20 mouse cellular contexts compared by ENCODE assay signal in genomic region chr2:154190546-154191258, GRCm38 (mm10). TPM values are rescaled to one million over a fixed set of nuclear protein-coding genes. Genes with fewer than 3 reads are reported as not detected.
DNase-seq lines count a peak whose midpoint lies in the region; ATAC-seq and TF ChIP-seq lines count a peak whose summit lies in the region.
"Had no signal": no experiment of that assay in that cellular context is flagged by ENCODE, and none has a peak within 500 bp of the region (broad histone marks: within the 10 kb centered on the region; RNA-seq: fewer than 3 reads in every experiment).

TSS of gene Bpifb1 (plus strand) at chr2:154190818.

- H3K4me2 ChIP-seq in kidney, embryonic 14.5 days (replicated peaks; ENCODE audit: low read depth, low read length) = no peak within 1 kb of the TSS
- no peak within 1 kb of the TSS for H3K4me2 ChIP-seq in lung, embryonic 14.5 days
- 0 out of 2 replicates have a peak within 1 kb of the TSS, but pooled peaks have one; percentile 11 for H3K4me2 ChIP-seq in stomach, embryonic 15.5 days
- H3K4me2 ChIP-seq: embryonic facial prominence, embryonic 15.5 days; forebrain, embryonic 12.5 days; hindbrain, embryonic 13.5 days; limb, embryonic 15.5 days; midbrain, embryonic 11.5 days; neural tube, embryonic 15.5 days had no signal

- ATAC-seq in kidney, embryonic 14.5 days (ENCODE audit: low FRiP score, low TSS enrichment) = 0 out of 2 replicates have a peak, but pooled peaks have one; percentile 12
- ATAC-seq in lung, embryonic 14.5 days (ENCODE audit: insufficient read depth) = no peak
- ATAC-seq in stomach, embryonic 15.5 days (ENCODE audit: insufficient read depth, low FRiP score, low read depth) = peak; percentile 70

- DNase-seq in gastrocnemius, adult 2 months = no peak
- DNase-seq in gastrocnemius, postnatal 4 days (ENCODE audit: low spot score in 2 of 2) = no peak
- no peak for DNase-seq in kidney, adult 8-10 months
- DNase-seq in lung, embryonic 14.5 days = no peak
- DNase-seq in lung, postnatal 4 days = no peak
- no peak for DNase-seq in gastrocnemius, postnatal 25 days
- DNase-seq: cerebellum, adult 18-20 months; kidney, adult 2 months; lung, postnatal 10 days had no signal

- H3K9ac ChIP-seq in kidney, embryonic 14.5 days (ENCODE audit: low read depth, low read length) = no peak within 1 kb of the TSS
- H3K9ac ChIP-seq in lung, embryonic 14.5 days = no peak within 1 kb of the TSS
- H3K9ac ChIP-seq in stomach, embryonic 15.5 days = no peak within 1 kb of the TSS
- H3K9ac ChIP-seq: embryonic facial prominence, embryonic 15.5 days; forebrain, embryonic 12.5 days; hindbrain, embryonic 13.5 days; limb, embryonic 15.5 days; neural tube, embryonic 15.5 days had no signal

- intact Hi-C loops in gastrocnemius, adult 2 months (cut with DNase I) = no loop called here

- no peaks in the 10 kb centered on the region for H3K9me3 ChIP-seq in kidney, embryonic 14.5 days (ENCODE audit: control insufficient read depth, low read length)
- H3K9me3 ChIP-seq in lung, embryonic 14.5 days (ENCODE audit: low read depth, low read length) = no peaks in the 10 kb centered on the region
- H3K9me3 ChIP-seq in stomach, embryonic 15.5 days = no peaks in the 10 kb centered on the region
- H3K9me3 ChIP-seq: embryonic facial prominence, embryonic 15.5 days; forebrain, embryonic 12.5 days; hindbrain, embryonic 13.5 days; limb, embryonic 15.5 days; neural tube, embryonic 15.5 days had no signal

- H3K36me3 ChIP-seq in kidney, embryonic 14.5 days (ENCODE audit: control insufficient read depth, insufficient read depth, low read length) = no peaks in the 10 kb centered on the region
- H3K36me3 ChIP-seq in lung, embryonic 14.5 days (ENCODE audit: insufficient read depth) = no peaks in the 10 kb centered on the region
- no peaks in the 10 kb centered on the region for H3K36me3 ChIP-seq in stomach, embryonic 15.5 days
- H3K36me3 ChIP-seq: embryonic facial prominence, embryonic 15.5 days; forebrain, embryonic 12.5 days; hindbrain, embryonic 13.5 days; limb, embryonic 15.5 days; neural tube, embryonic 15.5 days had no signal

- no peak within 1 kb of the TSS for H3K27ac ChIP-seq in gastrocnemius, adult 2 months
- H3K27ac ChIP-seq in kidney, embryonic 14.5 days (ENCODE audit: low read depth, low read length) = no peak within 1 kb of the TSS
- no peak within 1 kb of the TSS for H3K27ac ChIP-seq in lung, embryonic 14.5 days (ENCODE audit: low read depth)
- H3K27ac ChIP-seq in stomach, embryonic 15.5 days = peak within 1 kb of the TSS; percentile 71
- H3K27ac ChIP-seq: embryonic facial prominence, embryonic 15.5 days; forebrain, embryonic 12.5 days; hindbrain, embryonic 13.5 days; limb, embryonic 15.5 days; neural tube, embryonic 15.5 days had no signal

- 83% methylated on average over 11 of the region's 11 CpGs for WGBS in kidney, embryonic 14.5 days
- WGBS in lung, embryonic 14.5 days = 74% methylated on average over 11 of the region's 11 CpGs
- 66% methylated on average over 11 of the region's 11 CpGs for WGBS in stomach, embryonic 15.5 days

- no peaks in the 10 kb centered on the region for H3K27me3 ChIP-seq in kidney, embryonic 14.5 days (ENCODE audit: control insufficient read depth, insufficient read depth, low read length)
- no peaks in the 10 kb centered on the region for H3K27me3 ChIP-seq in lung, embryonic 14.5 days (ENCODE audit: insufficient read depth, low read length)
- no peaks in the 10 kb centered on the region for H3K27me3 ChIP-seq in stomach, embryonic 15.5 days (replicated peaks)
- H3K27me3 ChIP-seq: embryonic facial prominence, embryonic 15.5 days; forebrain, embryonic 12.5 days; hindbrain, embryonic 13.5 days; limb, embryonic 15.5 days; neural tube, embryonic 15.5 days had no signal

- H3K4me3 ChIP-seq in gastrocnemius, adult 2 months = no peak within 1 kb of the TSS
- no peak within 1 kb of the TSS for H3K4me3 ChIP-seq in kidney, embryonic 14.5 days (ENCODE audit: low read length)
- H3K4me3 ChIP-seq in lung, embryonic 14.5 days (ENCODE audit: low read depth, low read length) = no peak within 1 kb of the TSS
- 0 out of 2 replicates have a peak within 1 kb of the TSS, but pooled peaks have one; percentile 2 for H3K4me3 ChIP-seq in stomach, embryonic 15.5 days (replicated peaks)
- H3K4me3 ChIP-seq: embryonic facial prominence, embryonic 15.5 days; forebrain, embryonic 12.5 days; hindbrain, embryonic 13.5 days; limb, embryonic 15.5 days; neural tube, embryonic 15.5 days had no signal

- TF ChIP-seq CTCF in gastrocnemius, adult 2 months (IDR thresholded peaks at IDR 0.05) = peak; percentile 39; the same call in 1 of the 2 replicates
- TF ChIP-seq CTCF in lung, embryonic 14.5 days (IDR thresholded peaks at IDR 0.05; ENCODE audit: low read depth) = peak; percentile 32; the same call in 1 of the 2 replicates

- H3K4me1 ChIP-seq in kidney, embryonic 14.5 days (ENCODE audit: control insufficient read depth, insufficient read depth, low read length) = no peaks in the 10 kb centered on the region
- H3K4me1 ChIP-seq in lung, embryonic 14.5 days (ENCODE audit: insufficient read depth) = no peaks in the 10 kb centered on the region
- H3K4me1 ChIP-seq in stomach, embryonic 15.5 days = no peaks in the 10 kb centered on the region
- H3K4me1 ChIP-seq: embryonic facial prominence, embryonic 15.5 days; forebrain, embryonic 12.5 days; hindbrain, embryonic 13.5 days; limb, embryonic 15.5 days; neural tube, embryonic 15.5 days had no signal

RNA-seq across cellular contexts. Expression of gene Bpifb1, which starts in this region (rescaled TPM):
- total RNA-seq in gastrocnemius, adult 2 months (2021) = not detected
- total RNA-seq in gastrocnemius, postnatal 4 days (2021) = not detected
- polyA plus RNA-seq in kidney, embryonic 14.5 days (2014; fragmentation: Nextera tagmentation; extraction: Ambion mirVana) = not detected in 2 replicates
- 0.49 and 0.74 TPM in 2 replicates for polyA plus RNA-seq in lung, embryonic 14.5 days (2014; fragmentation: Nextera tagmentation; extraction: Ambion mirVana)
- 234 and 239 TPM in 2 replicates for polyA plus RNA-seq in stomach, embryonic 15.5 days (2015; fragmentation: Nextera tagmentation; extraction: Ambion mirVana)
- not detected for total RNA-seq in gastrocnemius, postnatal 25 days (2021)
- total RNA-seq: adrenal gland, adult 18-20 months had no signal
- polyA plus RNA-seq: forebrain, embryonic 12.5 days; hindbrain, embryonic 13.5 days; kidney, adult 2 months; midbrain, embryonic 11.5 days; neural tube, embryonic 15.5 days; small intestine, adult 2 months; urinary bladder, adult 2 months had no signal

Comparison
In these comparisons a context has a peak if more than half of its experiments do, and no peak if none do; other contexts are left out.
1. RNA of gene Bpifb1 (polyA plus RNA-seq): 234 to 239 TPM in stomach, embryonic 15.5 days; 0.49 to 0.74 TPM in lung, embryonic 14.5 days and not detected in kidney, embryonic 14.5 days; every median in the first group is over 100 times any median in the second.
2. Peak in ATAC-seq in kidney, embryonic 14.5 days; RNA of the gene not detected or under 1 TPM.